Mouse (Mus musculus): ENCODE data around the gene Dyrk1a. TPM values are rescaled to one million over a fixed set of nuclear protein-coding genes. Genes with fewer than 3 reads are reported as not detected.

The Dyrk1a gene
- total and polyA plus RNA-seq, 3 experiments = 32.4 to 53.7 (median 40.4) TPM

DNA sequence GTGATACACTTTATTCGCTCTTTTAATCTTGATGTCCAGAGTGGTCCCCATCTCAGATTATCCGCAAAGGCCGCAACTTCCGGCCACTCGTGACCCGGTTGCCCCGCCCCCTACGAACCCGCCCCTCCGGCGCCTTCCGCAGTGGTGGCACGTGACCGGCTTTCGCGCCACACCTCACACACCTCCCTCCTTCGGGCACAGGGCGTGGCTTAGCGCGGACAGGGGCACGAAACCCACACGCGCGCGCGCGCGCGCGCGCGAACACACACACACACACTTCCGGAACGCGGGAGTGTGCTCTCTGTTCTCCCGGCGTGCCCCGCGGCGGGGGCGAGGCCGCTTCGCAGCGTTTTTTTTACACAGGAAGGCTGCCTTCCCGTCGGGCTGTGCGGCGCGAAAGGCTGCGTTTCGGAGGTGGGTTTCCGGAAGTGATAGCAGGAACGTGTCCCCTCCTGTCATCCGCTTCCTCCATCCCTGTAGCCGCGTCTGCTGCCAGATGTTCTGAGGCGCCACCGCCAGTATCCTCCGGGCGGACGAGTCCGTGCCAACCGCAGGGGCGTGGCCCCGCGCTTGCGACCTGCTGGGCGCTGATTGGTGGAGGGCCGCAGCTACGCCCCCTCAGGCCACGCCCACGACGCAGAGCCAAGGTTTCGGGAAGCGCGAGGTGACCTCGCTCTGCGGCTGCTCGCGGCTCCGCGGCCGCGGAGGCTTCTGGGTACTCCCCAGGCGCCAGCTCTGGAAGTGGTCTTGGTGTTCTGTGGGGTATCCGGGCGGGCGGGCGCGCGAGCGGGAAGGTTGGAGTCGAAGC lies 43.3 kb upstream of the Dyrk1a start, which contains the start of gene Vps26c (continued):
- TF ChIP-seq ZKSCAN1 (IDR thresholded peaks at IDR 0.05; ENCODE audit: borderline replicate concordance, low read depth, low read length) (no peak), MAX (IDR thresholded peaks at IDR 0.05; ENCODE audit: low read length) (peak; percentile 90), POLR2AphosphoS2 (IDR thresholded peaks at IDR 0.05; ENCODE audit: low read depth, low read length) (peak; percentile 92; the same call in 1 of the 2 replicates), USF2 (conservative IDR thresholded peaks at IDR 0.05; ENCODE audit: low read depth, low read length) (peak; percentile 89), TBP (conservative IDR thresholded peaks at IDR 0.05; ENCODE audit: low read depth, low read length) (peak; percentile 75; the same call in 1 of the 2 replicates), UBTF (IDR thresholded peaks at IDR 0.05; ENCODE audit: low read depth, low read length) (no peak), MYC (IDR thresholded peaks at IDR 0.05; ENCODE audit: low read depth, low read length) (peak; percentile 87), POLR2A (IDR thresholded peaks at IDR 0.05; ENCODE audit: low read depth, low read length) (peak; percentile 99), GABPA (IDR thresholded peaks at IDR 0.05; ENCODE audit: insufficient replicate concordance, low read depth, low read length) (peak; percentile 21; the same call in 1 of the 2 replicates), IRF4 (IDR thresholded peaks at IDR 0.05; ENCODE audit: low read depth, low read length) (peak; percentile 70), JUND (conservative IDR thresholded peaks at IDR 0.05; ENCODE audit: low read depth, low read length) (no peak)

- in situ Hi-C loops (cut with MboI; ENCODE audit: low pct_ligation_motif_present, low pct_unique_long_range_greater_than_20kb, low sequenced_read_pairs) (no loop called here), dilution Hi-C loops (cut with MboI; ENCODE audit: extremely low pct_ligation_motif_present, extremely low pct_unique_long_range_greater_than_20kb, low sequenced_read_pairs) (no loop called here)
These were observed 42.7 kb upstream of the Dyrk1a start for GRCm38 (mm10) chr16:94527152-94527534.

GRCm38 (mm10) chr16:94527546-94527945 lies 42.3 kb upstream of the Dyrk1a start:
- in situ Hi-C loops (cut with MboI; ENCODE audit: low pct_ligation_motif_present, low pct_unique_long_range_greater_than_20kb, low sequenced_read_pairs) = no loop called here
- Histone ChIP-seq H3K27ac (ENCODE audit: insufficient read depth, low read depth) (no peak overlapping the region), H3K4me1 (ENCODE audit: control insufficient read depth in 1 of 2, insufficient read depth in 2 of 2) (peaks cover 9 to 35% of the 10 kb centered on the region in 2 experiments)
- TF ChIP-seq UBTF (IDR thresholded peaks at IDR 0.05; ENCODE audit: low read depth, low read length) (no peak), ZKSCAN1 (IDR thresholded peaks at IDR 0.05; ENCODE audit: borderline replicate concordance, low read depth, low read length) (no peak), SIN3A (IDR thresholded peaks at IDR 0.05; ENCODE audit: low read length) (no peak), E2F4 (IDR thresholded peaks at IDR 0.05; ENCODE audit: insufficient replicate concordance, low read depth, low read length) (no peak), CHD1 (IDR thresholded peaks at IDR 0.05; ENCODE audit: low read depth, low read length) (no peak; the same call in 1 of the 2 replicates), RAD21 (IDR thresholded peaks at IDR 0.05; ENCODE audit: low read depth, low read length) (no peak), EP300 (IDR thresholded peaks at IDR 0.05; ENCODE audit: low read length) (no peak), MXI1 (IDR thresholded peaks at IDR 0.05; ENCODE audit: low read depth, low read length) (0 out of 2 replicates have a peak, but pooled peaks have one; percentile 6), MAZ (IDR thresholded peaks at IDR 0.05; ENCODE audit: low read depth, low read length) (no peak), MAX (IDR thresholded peaks at IDR 0.05; ENCODE audit: low read length) (no peak), NRF1 (IDR thresholded peaks at IDR 0.05; ENCODE audit: low read depth, low read length) (no peak), ELF1 (IDR thresholded peaks at IDR 0.05; ENCODE audit: low read depth, low read length) (no peak), NELFE (IDR thresholded peaks at IDR 0.05; ENCODE audit: low read depth, low read length) (no peak), ZMIZ1 (IDR thresholded peaks at IDR 0.05; ENCODE audit: low read depth, low read length) (0 out of 2 replicates have a peak, but pooled peaks have one; percentile 7), TBP (conservative IDR thresholded peaks at IDR 0.05; ENCODE audit: low read depth, low read length) (no peak), GABPA (IDR thresholded peaks at IDR 0.05; ENCODE audit: insufficient replicate concordance, low read depth, low read length) (no peak), KAT2A (IDR thresholded peaks at IDR 0.05; ENCODE audit: insufficient replicate concordance, low read length) (no peak), ETS1 (conservative IDR thresholded peaks at IDR 0.05; ENCODE audit: low read depth, low read length) (no peak), MYC (IDR thresholded peaks at IDR 0.05; ENCODE audit: low read depth, low read length) (0 out of 2 replicates have a peak, but pooled peaks have one; percentile 48), JUND (conservative IDR thresholded peaks at IDR 0.05; ENCODE audit: low read depth, low read length) (no peak), JUN (IDR thresholded peaks at IDR 0.05; ENCODE audit: insufficient read depth, low read depth, low read length) (no peak)

More at GRCm38 (mm10) chr16:94527152-94527534, 42.7 kb upstream of the Dyrk1a start:
- Histone ChIP-seq H3K79me2 (replicated peaks; ENCODE audit: control insufficient read depth, extremely low read depth, insufficient read depth, poor library complexity, severe bottlenecking) (peaks cover 7% of the 10 kb centered on the region), H3K9ac (ENCODE audit: insufficient read depth, low read depth) (peak overlapping the region; percentile 70), H3K4me1 (ENCODE audit: control insufficient read depth in 1 of 2, insufficient read depth in 2 of 2) (peaks cover 9 to 34% of the 10 kb centered on the region in 2 experiments), H3K9me3 (replicated peaks; ENCODE audit: low read length) (no peaks in the 10 kb centered on the region), H3K27ac (ENCODE audit: insufficient read depth, low read depth) (peak overlapping the region; percentile 80), H3K4me2 (ENCODE audit: insufficient read depth, low read depth, poor library complexity, severe bottlenecking) (peak overlapping the region; percentile 86), H3K36me3 (replicated peaks in 1 of 2; ENCODE audit: control insufficient read depth in 1 of 2, insufficient read depth in 1 of 2, low read length in 1 of 2) (peaks cover 0 to 16% of the 10 kb centered on the region in 2 experiments), H3K27me3 (replicated peaks) (no peaks in the 10 kb centered on the region), H3K4me3 (replicated peaks in 1 of 3; ENCODE audit: low read depth in 2 of 3, low read length in 2 of 3, poor library complexity in 1 of 3) (peak overlapping the region; percentile 68 to 95 (median 82))
- TF ChIP-seq ZKSCAN1 (IDR thresholded peaks at IDR 0.05; ENCODE audit: borderline replicate concordance, low read depth, low read length) (no peak), TBP (conservative IDR thresholded peaks at IDR 0.05; ENCODE audit: low read depth, low read length) (peak; percentile 6; the same call in 1 of the 2 replicates), POLR2AphosphoS2 (IDR thresholded peaks at IDR 0.05; ENCODE audit: low read depth, low read length) (peak; percentile 7; the same call in 1 of the 2 replicates)
- DNase-seq (ENCODE audit: extremely low read depth) = no peak

More at GRCm38 (mm10) chr16:94527546-94527945, 42.3 kb upstream of the Dyrk1a start:
- peaks cover 7% of the 10 kb centered on the region for H3K79me2 ChIP-seq (replicated peaks; ENCODE audit: control insufficient read depth, extremely low read depth, insufficient read depth, poor library complexity, severe bottlenecking)
- peak overlapping the region; percentile 68 to 95 (median 82) for H3K4me3 ChIP-seq (replicated peaks in 1 of 3; ENCODE audit: low read depth in 2 of 3, low read length in 2 of 3, poor library complexity in 1 of 3)
- H3K27me3 ChIP-seq (replicated peaks) = no peaks in the 10 kb centered on the region
- peaks cover 0 to 16% of the 10 kb centered on the region in 2 experiments for H3K36me3 ChIP-seq (replicated peaks in 1 of 2; ENCODE audit: control insufficient read depth in 1 of 2, insufficient read depth in 1 of 2, low read length in 1 of 2)
- peak overlapping the region; percentile 86 for H3K4me2 ChIP-seq (ENCODE audit: insufficient read depth, low read depth, poor library complexity, severe bottlenecking)
- peak; percentile 27 for DNase-seq (ENCODE audit: extremely low read depth)
- dilution Hi-C loops (cut with MboI; ENCODE audit: extremely low pct_ligation_motif_present, extremely low pct_unique_long_range_greater_than_20kb, low sequenced_read_pairs) = no loop called here
- H3K9ac ChIP-seq (ENCODE audit: insufficient read depth, low read depth) = peak overlapping the region; percentile 70
- no peaks in the 10 kb centered on the region for H3K9me3 ChIP-seq (replicated peaks; ENCODE audit: low read length)
